Mouse (Mus musculus): ENCODE data around the gene Cubn.

Gene Cubn

GRCm38 (mm10) chr2:13408333-13408732, 83.3 kb downstream of the Cubn start:
- no peak for DNase-seq (ENCODE audit: low read depth, low spot score)

GRCm38 (mm10) chr2:13407698-13408097, 83.9 kb downstream of the Cubn start:
- DNase-seq (ENCODE audit: low read depth, low spot score): no peak

- DNase-seq (ENCODE audit: low read depth, low spot score): no peak
Measured at GRCm38 (mm10) chr2:13407272-13407671, 84.3 kb downstream of the Cubn start.

DNA sequence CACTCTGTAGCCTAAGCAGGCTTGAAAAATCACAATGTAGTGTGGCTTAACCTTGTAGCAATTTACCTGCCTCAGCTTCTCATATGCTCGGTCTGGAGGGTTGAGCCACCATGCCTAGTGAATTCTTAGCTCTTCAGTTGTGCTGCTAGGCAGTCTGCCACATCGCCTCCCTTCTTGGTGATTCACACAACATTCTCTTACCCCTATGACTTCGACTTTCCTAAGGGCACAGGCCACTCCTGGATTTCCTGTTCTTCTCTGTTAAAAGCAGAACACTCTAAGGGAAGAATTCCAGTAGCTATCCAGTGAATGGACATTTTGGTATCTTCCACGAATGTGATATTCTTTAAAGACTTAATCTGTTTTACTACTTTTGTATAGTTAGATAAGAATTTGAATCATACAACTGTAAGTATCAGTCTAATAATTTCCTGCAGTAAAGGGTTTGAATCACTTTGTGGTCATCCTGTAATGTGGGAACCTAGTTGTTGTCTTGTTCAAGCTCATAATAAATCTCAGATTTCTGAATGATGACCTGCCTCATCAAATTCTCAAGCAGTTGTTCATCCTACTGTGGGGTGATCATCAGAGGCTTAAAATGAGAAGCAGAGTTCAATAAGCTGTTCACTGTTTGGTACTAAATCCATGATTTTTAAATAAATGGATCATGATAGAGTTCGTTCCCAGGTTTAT, 86.5 kb downstream of the Cubn start:
- no peak for DNase-seq (ENCODE audit: low read depth, low spot score)

- no peak for DNase-seq (ENCODE audit: low read depth, low spot score)
Measured at GRCm38 (mm10) chr2:13400831-13401230, 90.8 kb downstream of the Cubn start.

DNA sequence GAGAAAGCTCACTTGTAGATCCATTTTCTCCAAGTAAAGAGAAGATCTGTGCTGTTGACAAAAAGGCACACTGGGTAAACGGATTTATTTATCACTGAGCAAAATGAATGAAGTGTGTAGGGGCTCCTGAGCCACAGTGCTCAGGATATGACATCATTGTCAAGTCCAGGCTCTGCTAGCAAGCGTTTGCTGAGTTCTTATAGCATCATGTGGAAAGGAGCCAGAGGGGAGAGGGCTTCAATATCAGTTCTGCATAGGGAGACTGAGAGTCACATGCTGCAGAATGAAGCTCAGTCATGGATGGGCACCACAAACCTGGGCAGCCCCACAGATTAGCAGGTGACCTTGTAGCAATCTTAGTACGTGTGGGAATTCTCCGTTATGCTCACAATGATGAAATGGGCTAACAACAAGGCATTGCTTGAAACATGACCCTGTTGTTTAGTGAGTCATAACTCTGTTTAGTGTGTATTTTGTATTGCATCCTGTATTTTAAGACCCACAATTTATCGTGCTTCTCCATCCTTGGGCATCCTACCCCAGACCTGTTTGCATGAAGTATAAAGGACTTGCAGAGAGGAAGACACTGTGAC, 92.0 kb downstream of the Cubn start:
- no peak for DNase-seq (ENCODE audit: low read depth, low spot score)

DNA sequence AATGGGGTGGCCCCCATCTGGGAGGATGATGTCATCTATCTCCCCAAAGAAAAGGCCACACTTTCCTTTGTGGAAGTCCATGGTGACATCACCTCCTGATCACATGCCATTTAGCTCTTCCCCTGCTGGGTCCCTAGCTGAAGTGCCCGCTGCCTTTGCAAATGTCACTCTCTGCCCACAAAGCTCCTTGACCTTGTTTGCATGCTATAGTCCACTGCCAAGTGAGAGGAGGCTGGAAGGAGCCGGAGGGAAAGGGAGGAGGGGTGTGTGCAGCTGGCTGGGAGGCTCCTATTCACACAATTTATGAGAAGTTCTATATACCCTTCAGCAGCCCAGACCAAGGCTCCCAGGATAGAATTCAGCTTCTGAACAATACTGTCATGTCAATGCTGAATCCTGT, 92.7 kb downstream of the Cubn start:
- no peak for DNase-seq (ENCODE audit: low read depth, low spot score)

- DNase-seq (ENCODE audit: low read depth, low spot score): no peak
Measured at GRCm38 (mm10) chr2:13398551-13398950, 93.1 kb downstream of the Cubn start.

GRCm38 (mm10) chr2:13396124-13396540, 95.5 kb downstream of the Cubn start:
- DNase-seq (ENCODE audit: low read depth, low spot score): no peak

DNA sequence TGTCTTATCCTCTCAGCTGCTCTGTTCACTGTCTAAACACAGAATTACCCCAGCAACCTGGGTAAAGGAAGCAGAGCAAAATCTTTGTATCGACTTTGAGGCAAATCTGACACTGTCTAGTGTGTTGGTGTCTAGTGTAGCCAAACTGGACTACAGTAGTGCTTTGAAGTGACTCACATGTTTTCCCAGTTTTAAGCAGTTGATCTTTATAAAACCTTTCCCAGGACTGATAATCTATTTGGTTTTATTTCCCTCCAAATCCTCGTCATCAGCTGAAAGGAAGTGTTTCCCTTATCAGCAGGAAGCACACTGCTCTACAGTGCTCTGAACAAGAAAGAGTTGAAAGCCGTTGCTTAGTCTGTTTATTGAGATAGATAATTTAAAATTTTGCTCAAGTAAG, 100.6 kb downstream of the Cubn start:
- no peak for DNase-seq (ENCODE audit: low read depth, low spot score)

DNA sequence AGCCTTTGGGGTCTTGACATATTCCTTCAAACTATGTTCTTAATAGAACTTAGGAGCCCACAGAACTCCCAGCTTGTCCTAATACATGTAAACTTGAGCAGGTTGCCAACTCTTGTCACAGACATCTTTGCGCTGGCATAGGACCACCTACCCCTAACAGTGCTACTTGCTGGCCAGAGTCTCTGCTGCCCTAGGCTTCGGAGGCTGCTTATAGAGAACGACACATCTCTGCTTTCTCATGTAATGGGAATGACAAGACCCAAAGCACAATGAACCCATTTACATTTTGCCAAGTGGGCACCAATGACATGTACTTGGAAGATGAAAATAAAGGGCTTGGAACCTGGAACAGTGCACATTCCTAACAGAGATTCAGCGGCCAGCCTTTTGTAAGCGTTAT, 105.0 kb downstream of the Cubn start:
- no peak for DNase-seq (ENCODE audit: low read depth, low spot score)

GRCm38 (mm10) chr2:13385542-13386345, 105.9 kb downstream of the Cubn start:
- no peak for DNase-seq (ENCODE audit: low read depth, low spot score)

DNA sequence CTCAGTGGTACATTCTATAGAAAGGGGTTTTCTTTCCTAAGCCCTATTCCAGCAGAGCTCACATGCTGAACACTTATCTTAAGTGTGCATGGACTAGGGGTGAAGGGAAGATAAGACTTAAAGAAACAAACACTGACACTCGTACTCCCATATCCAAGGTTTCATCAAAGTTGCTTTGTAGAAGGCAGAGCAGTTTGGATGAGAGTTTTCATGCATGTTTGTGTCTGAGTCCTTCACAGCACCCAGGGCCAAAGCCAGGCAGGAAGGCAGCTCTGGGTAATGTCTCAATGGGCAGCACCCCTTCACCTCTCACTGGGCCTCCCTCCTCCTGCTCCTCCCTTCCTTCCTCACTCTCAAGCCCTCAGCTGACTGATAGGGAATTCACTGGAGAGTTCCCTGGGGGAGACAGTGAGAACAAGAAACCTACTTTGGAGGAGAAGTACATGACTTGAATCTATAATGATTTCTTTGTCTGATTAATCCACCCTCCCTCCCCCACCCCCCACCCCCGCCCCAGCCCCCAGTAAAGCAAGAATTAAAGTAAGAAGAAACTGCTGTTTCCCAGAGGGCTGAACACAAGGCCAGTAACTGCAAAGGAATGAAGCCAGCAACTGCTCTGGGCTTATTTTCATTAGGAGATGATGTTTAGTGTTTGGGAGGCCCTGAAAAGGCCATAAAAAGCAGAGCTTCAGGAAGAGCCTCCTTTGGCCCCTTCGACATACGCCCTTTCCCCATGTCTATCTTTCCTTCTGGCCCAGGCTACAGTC, 106.7 kb downstream of the Cubn start:
- no peak for DNase-seq (ENCODE audit: low read depth, low spot score)

DNA sequence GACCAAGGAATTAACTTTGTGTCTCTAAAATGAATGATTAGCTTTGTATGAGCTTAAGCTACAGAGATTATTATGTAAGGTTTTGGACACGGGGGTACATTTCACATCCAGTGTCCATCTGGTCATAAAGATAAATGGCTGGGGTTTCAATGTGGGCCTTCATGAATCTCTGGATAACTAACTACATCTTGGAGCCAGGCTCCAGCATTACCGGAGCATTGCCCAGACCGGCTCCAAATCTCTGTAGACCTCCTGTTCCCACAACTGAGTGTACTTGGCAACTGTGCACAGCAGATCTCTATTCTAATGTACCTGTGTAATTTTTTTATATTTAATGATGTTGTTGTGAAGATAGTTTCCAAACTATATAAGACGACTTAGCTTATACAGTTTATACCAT, 115.4 kb downstream of the Cubn start:
- no peak for DNase-seq (ENCODE audit: low read depth, low spot score)

DNA sequence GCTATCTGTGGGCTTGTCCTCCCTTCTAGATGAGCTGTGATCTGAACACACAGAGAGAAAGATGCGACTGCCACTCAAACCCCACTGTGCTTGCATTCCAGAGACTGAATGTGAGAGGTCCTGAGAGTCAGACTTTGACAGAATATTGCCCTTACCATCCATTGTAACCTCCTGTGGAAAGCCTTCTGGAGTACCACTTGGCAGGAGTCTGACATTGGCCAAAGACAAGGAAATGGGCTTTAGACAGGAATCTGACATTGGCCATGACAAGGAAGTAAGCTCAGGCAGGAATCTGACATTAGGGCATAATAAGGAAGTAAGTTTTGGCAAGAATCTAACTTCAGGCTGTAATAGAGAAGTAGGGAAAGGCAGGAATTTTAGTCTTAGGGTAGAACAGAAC, 118.3 kb downstream of the Cubn start:
- DNase-seq (ENCODE audit: low read depth, low spot score): no peak

DNA sequence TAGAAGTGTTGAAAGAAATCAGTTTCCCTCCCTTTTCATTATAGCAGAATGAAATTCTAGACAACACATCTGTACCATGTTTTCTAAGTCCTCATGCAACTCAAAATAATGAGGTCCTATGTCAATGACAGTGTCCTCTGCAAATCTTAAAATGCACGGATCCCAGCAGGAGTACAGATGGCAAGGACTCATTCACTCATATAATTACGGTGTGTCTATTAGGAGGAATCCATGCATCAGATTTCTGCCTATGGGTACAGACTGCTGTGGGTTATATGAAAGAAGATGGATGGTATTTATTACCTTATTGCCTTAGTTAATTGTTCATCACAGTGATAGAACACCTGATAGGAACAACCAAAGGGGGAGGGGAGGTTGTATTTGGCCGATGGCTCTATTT, 118.8 kb downstream of the Cubn start:
- no peak for DNase-seq (ENCODE audit: low read depth, low spot score)

DNA sequence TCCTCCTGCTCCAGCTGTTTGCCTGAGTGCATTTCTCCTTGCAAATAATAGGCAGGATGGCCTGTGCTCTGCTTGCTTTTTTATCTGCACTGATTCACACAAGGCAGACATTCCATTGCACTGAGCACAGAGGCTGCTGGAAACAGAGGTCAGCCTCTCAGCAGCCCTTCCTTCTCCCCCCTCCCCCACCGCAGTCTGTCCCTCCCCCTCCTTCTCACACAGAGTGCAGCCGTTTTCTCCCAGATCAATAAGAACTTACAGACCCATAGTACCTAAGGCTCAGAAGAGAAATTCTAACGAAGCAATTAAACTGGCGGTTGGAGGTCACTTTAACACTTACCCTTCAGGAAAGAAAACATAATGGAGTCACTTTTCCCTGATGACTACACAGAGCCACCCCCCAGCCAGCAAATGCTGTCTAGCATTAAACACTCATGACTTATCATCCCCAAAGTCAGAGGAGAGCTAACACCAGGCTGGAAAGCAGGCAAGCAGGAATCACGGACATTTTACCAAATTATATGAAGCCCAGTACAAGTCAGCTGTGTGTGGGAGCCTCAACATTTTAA, 119.3 kb downstream of the Cubn start:
- DNase-seq (ENCODE audit: low read depth, low spot score): no peak

DNA sequence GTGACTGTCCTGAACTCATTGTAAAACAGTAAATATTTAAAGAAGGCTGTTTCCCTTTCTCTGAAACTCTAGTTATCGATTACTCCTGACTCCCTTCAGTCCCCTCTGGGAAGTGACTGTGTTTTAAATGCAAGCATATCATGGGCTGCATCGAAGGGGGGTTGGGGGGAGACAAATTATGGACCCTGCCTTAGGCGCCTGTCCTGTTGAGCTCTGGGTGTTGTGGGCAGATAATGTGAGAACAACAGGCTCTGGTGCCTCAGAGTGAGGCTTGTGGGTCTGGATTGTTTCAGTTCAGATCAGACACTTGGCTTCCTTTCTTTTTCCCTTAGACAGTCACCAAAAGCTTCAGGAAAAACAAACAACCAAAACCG, 119.8 kb downstream of the Cubn start:
- no peak for DNase-seq (ENCODE audit: low read depth, low spot score)

GRCm38 (mm10) chr2:13371072-13371796, 120.4 kb downstream of the Cubn start:
- DNase-seq (ENCODE audit: low read depth, low spot score): no peak

- no peak for DNase-seq (ENCODE audit: low read depth, low spot score)
Measured at GRCm38 (mm10) chr2:13370556-13370955, 121.1 kb downstream of the Cubn start.

- DNase-seq (ENCODE audit: low read depth, low spot score): no peak
Measured at GRCm38 (mm10) chr2:13368517-13368916, 123.1 kb downstream of the Cubn start.
